Mouse (Mus musculus) MEL (cell line): ENCODE results near the gene D430041D05Rik.
"Not testable (repeated sequence)": the region's sequence is repeated elsewhere in the genome, so short reads cannot be mapped to it uniquely, and the experiment has no call there.

Source experiments
- CHD2 ChIP-seq: IDR thresholded peaks from 2 replicates; pipeline ENCODE4 v1.6.1; 2011; ENCODE audit warnings: low read length, improper control_type of control experiment
- CTCF ChIP-seq, 3 experiments: IDR thresholded peaks in 2 of 3; conservative IDR thresholded peaks in 1 of 3; 2 replicates each; pipeline ENCODE4 v1.5.1; 2011 to 2012; ENCODE audit warnings: low read length in 3 of 3, low read depth in 2 of 3, mild to moderate bottlenecking in 2 of 3, improper control_type of control experiment in 1 of 3, inconsistent platforms in 1 of 3, mixed read lengths in 1 of 3, moderate library complexity in 1 of 3; ENCODE audit not compliant: control insufficient read depth in 1 of 3, insufficient read depth in 1 of 3, poor library complexity in 1 of 3, severe bottlenecking in 1 of 3
- ZNF384 ChIP-seq: IDR thresholded peaks from 2 replicates; pipeline ENCODE4 v1.6.1; 2012; ENCODE audit warnings: low read depth, mild to moderate bottlenecking, inconsistent platforms, low read length, improper control_type of control experiment

DNA sequence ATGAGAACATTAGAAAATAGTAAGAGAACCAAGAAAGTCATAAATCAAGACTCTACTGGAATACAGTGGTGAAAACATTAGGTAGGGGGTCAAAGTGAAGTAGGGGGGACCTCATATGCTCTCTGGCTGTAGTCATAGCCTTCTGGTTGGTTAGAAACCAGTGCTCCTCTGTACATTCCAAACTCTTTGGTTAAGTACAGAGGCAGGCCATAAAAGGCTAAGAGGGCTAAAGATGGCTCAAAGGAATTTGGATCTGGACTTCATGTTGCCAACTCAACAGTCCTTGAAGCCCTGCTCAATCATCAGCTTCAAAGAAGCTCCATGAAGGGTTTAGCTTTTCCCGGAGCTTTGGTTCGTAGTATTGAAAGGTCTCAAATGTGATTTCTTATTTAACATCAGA is 301.8 kb downstream of the D430041D05Rik start:
- TF ChIP-seq CTCF (IDR thresholded peaks at IDR 0.05 in 2 of 3, conservative IDR thresholded peaks at IDR 0.05 in 1 of 3; ENCODE audit: control insufficient read depth in 1 of 3, insufficient read depth in 1 of 3, low read depth in 2 of 3, low read length in 3 of 3, poor library complexity in 1 of 3, severe bottlenecking in 1 of 3); ZNF384; CHD2: not testable (repeated sequence)
